Mouse (Mus musculus): Measurements from ENCODE around the gene Sema3c. TPM values are rescaled to one million over a fixed set of nuclear protein-coding genes. Genes with fewer than 3 reads are reported as not detected.

Sema3c gene
- polyA plus RNA-seq (2012): not detected in 2 replicates

- no peak for TF ChIP-seq GATA1 (IDR thresholded peaks at IDR 0.05; ENCODE audit: low read length)
Observed at GRCm38 (mm10) chr5:17573694-17574380, at the start of gene Sema3c. Gene Sema3c (plus strand): TSS chr5:17574281.

- no peak for TF ChIP-seq GATA1 (IDR thresholded peaks at IDR 0.05; ENCODE audit: low read length)
Observed at GRCm38 (mm10) chr5:17543141-17543540, 30.9 kb upstream of the Sema3c start.

- no peak for TF ChIP-seq GATA1 (IDR thresholded peaks at IDR 0.05; ENCODE audit: low read length)
Observed at GRCm38 (mm10) chr5:17544904-17545449, 29.1 kb upstream of the Sema3c start.

GRCm38 (mm10) chr5:17551693-17552092 is 22.4 kb upstream of the Sema3c start:
- TF ChIP-seq GATA1 (IDR thresholded peaks at IDR 0.05; ENCODE audit: low read length): no peak

GRCm38 (mm10) chr5:17556073-17556473 is 18.0 kb upstream of the Sema3c start:
- TF ChIP-seq GATA1 (IDR thresholded peaks at IDR 0.05; ENCODE audit: low read length): no peak

GRCm38 (mm10) chr5:17556715-17557265 is 17.3 kb upstream of the Sema3c start:
- TF ChIP-seq GATA1 (IDR thresholded peaks at IDR 0.05; ENCODE audit: low read length): no peak

- no peak for TF ChIP-seq GATA1 (IDR thresholded peaks at IDR 0.05; ENCODE audit: low read length)
Observed at GRCm38 (mm10) chr5:17571571-17571970, 2.5 kb upstream of the Sema3c start.

GRCm38 (mm10) chr5:17574413-17575182 is 517 bp downstream of the Sema3c start:
- TF ChIP-seq GATA1 (IDR thresholded peaks at IDR 0.05; ENCODE audit: low read length): no peak

DNA sequence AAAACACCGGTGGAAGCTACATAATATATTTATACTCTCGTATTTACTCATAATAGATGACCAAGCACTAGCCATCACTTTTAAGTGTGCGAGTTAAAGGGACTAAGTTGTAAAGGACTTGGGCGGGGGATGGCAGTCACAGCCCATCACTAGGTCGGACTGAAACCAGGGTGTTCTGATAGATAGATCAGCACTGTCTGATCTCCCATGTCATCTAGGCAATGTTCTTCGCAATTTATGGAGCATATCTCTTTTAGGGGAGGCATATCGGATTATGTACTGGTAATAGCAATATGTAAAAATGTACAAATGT is 1.1 kb downstream of the Sema3c start:
- TF ChIP-seq GATA1 (IDR thresholded peaks at IDR 0.05; ENCODE audit: low read length): no peak

DNA sequence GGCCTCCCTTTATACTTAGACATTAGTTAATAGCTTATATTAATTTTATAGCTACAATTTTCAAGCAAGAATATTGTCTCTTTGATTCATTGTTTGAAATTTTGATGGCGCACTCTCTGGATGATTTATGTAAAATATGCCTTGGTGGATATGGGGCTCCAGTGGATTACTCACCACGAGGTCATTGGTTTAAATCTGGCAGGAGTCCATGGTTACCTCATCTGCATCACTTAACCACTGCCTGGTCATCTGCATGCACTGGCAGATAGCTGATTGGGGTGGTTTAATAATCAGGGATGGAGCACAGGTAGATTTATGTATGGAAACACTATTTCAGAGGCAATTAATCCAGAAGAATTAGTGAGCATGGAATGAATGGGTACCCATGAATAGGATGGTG is 2.0 kb downstream of the Sema3c start:
- no peak for TF ChIP-seq GATA1 (IDR thresholded peaks at IDR 0.05; ENCODE audit: low read length)

GRCm38 (mm10) chr5:17582047-17582515 is 8.0 kb downstream of the Sema3c start:
- TF ChIP-seq GATA1 (IDR thresholded peaks at IDR 0.05; ENCODE audit: low read length): no peak

DNA sequence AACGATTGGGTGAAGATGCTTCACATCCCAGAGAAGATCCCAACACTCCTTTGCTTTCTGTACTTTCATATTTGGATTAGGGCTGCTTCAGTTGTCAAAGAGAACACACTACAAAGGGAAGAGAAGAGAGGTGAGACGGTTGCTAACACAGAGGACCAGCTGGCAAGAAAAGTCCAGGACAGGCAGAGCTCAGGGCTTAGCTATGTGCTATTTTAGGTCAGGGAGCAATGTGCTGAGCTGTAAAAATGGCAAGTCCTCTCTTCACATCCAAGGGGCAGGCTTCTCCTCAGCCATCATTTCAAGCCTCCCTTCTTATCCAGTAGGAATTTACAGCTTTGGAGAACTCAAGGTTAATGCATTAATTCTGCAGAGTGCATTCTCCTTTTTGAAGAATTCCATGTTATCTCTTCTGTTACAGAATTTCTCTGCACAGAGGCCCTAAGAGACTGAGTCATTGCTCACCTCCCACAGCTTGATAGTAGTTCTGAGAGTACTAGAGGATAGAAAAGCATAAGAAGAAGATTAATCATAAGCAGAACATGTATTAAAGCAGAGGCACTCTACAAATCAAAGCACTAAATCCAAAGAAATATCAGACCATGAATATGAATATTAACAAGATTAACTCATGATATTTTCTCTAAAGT is 10.3 kb downstream of the Sema3c start:
- no peak for TF ChIP-seq GATA1 (IDR thresholded peaks at IDR 0.05; ENCODE audit: low read length)

- no peak for TF ChIP-seq GATA1 (IDR thresholded peaks at IDR 0.05; ENCODE audit: low read length)
Observed at GRCm38 (mm10) chr5:17586518-17587210, 12.6 kb downstream of the Sema3c start.

GRCm38 (mm10) chr5:17591908-17592307 is 17.8 kb downstream of the Sema3c start:
- no peak for TF ChIP-seq GATA1 (IDR thresholded peaks at IDR 0.05; ENCODE audit: low read length)

GRCm38 (mm10) chr5:17601700-17602099 is 27.6 kb downstream of the Sema3c start:
- no peak for TF ChIP-seq GATA1 (IDR thresholded peaks at IDR 0.05; ENCODE audit: low read length)

Data from G1E-ER4 (cell line).